Mouse (Mus musculus): ENCODE results near the gene Pga5. TPM values are rescaled to one million over a fixed set of nuclear protein-coding genes. Genes with fewer than 3 reads are reported as not detected.

The Pga5 gene
- not detected for total RNA-seq (2021)

GRCm38 (mm10) chr19:10677915-10678771 is at the start of gene Pga5:
Gene Pga5 (minus strand): TSS chr19:10678071.
- intact Hi-C loops (cut with DNase I): loop anchor here (2.0 kb wide), 1 partner anchor 31 kb away; no protein-coding TSS in a partner anchor
- DNase-seq (ENCODE audit: extremely low spot score in 1 of 2, low spot score in 2 of 2): peak; percentile 72 to 87

- DNase-seq (ENCODE audit: extremely low spot score in 1 of 2, low spot score in 2 of 2): no peak
- intact Hi-C loops (cut with DNase I): no loop called here
Observed at GRCm38 (mm10) chr19:10724629-10725363, 46.9 kb upstream of the Pga5 start.

GRCm38 (mm10) chr19:10723649-10724048 is 45.8 kb upstream of the Pga5 start:
- intact Hi-C loops (cut with DNase I): no loop called here
- DNase-seq (ENCODE audit: extremely low spot score in 1 of 2, low spot score in 2 of 2): no peak

- intact Hi-C loops (cut with DNase I): no loop called here
Observed at GRCm38 (mm10) chr19:10723084-10723483, 45.2 kb upstream of the Pga5 start.

GRCm38 (mm10) chr19:10721064-10721463 is 43.2 kb upstream of the Pga5 start:
- intact Hi-C loops (cut with DNase I): no loop called here
- no peak for DNase-seq (ENCODE audit: extremely low spot score in 1 of 2, low spot score in 2 of 2)

More at GRCm38 (mm10) chr19:10723084-10723483, 45.2 kb upstream of the Pga5 start:
- DNase-seq (ENCODE audit: extremely low spot score in 1 of 2, low spot score in 2 of 2): no peak

GRCm38 (mm10) chr19:10720524-10720923 is 42.7 kb upstream of the Pga5 start:
- no peak for DNase-seq (ENCODE audit: extremely low spot score in 1 of 2, low spot score in 2 of 2)
- intact Hi-C loops (cut with DNase I): no loop called here

- intact Hi-C loops (cut with DNase I): loop anchor here (10.0 kb wide), 1 partner anchor 95 kb away; no protein-coding TSS in a partner anchor
- no peak for DNase-seq (ENCODE audit: extremely low spot score in 1 of 2, low spot score in 2 of 2)
Observed at GRCm38 (mm10) chr19:10719751-10720150, 41.9 kb upstream of the Pga5 start.

- peak; percentile 43 to 71 for DNase-seq (ENCODE audit: extremely low spot score in 1 of 2, low spot score in 2 of 2)
- intact Hi-C loops (cut with DNase I): loop anchor here (10.0 kb wide), 1 partner anchor 96 kb away; no protein-coding TSS in a partner anchor
Observed at GRCm38 (mm10) chr19:10718251-10718775, 40.4 kb upstream of the Pga5 start.

- intact Hi-C loops (cut with DNase I): loop anchor here (10.0 kb wide), 1 partner anchor 99 kb away; no protein-coding TSS in a partner anchor
- no peak for DNase-seq (ENCODE audit: extremely low spot score in 1 of 2, low spot score in 2 of 2)
Observed at GRCm38 (mm10) chr19:10715476-10715875, 37.6 kb upstream of the Pga5 start.

- intact Hi-C loops (cut with DNase I): loop anchor here (5.0 to 10.0 kb wide), 3 partner anchors 100 to 167 kb away; partner anchors contain the start of genes Tmem109 and Tmem132a
- peak; percentile 76 to 83 for DNase-seq (ENCODE audit: extremely low spot score in 1 of 2, low spot score in 2 of 2)
Observed at GRCm38 (mm10) chr19:10714682-10715475, 37.0 kb upstream of the Pga5 start.

GRCm38 (mm10) chr19:10714168-10714567 is 36.3 kb upstream of the Pga5 start:
- intact Hi-C loops (cut with DNase I): loop anchor here (5.0 to 10.0 kb wide), 3 partner anchors 101 to 168 kb away; partner anchors contain the start of genes Tmem109 and Tmem132a
- DNase-seq (ENCODE audit: extremely low spot score in 1 of 2, low spot score in 2 of 2): no peak

- no peak for DNase-seq (ENCODE audit: extremely low spot score in 1 of 2, low spot score in 2 of 2)
- intact Hi-C loops (cut with DNase I): loop anchor here (5.0 to 10.0 kb wide), 3 partner anchors 101 to 169 kb away; partner anchors contain the start of genes Tmem109 and Tmem132a
Observed at GRCm38 (mm10) chr19:10713551-10713950, 35.7 kb upstream of the Pga5 start.

- intact Hi-C loops (cut with DNase I): loop anchor here (5.0 to 10.0 kb wide), 3 partner anchors 102 to 170 kb away; partner anchors contain the start of genes Tmem109 and Tmem132a
Observed at GRCm38 (mm10) chr19:10712646-10713045, 34.8 kb upstream of the Pga5 start.

GRCm38 (mm10) chr19:10712194-10712593 is 34.3 kb upstream of the Pga5 start:
- intact Hi-C loops (cut with DNase I): loop anchor here (5.0 to 10.0 kb wide), 3 partner anchors 103 to 170 kb away; partner anchors contain the start of genes Tmem109 and Tmem132a
- no peak for DNase-seq (ENCODE audit: extremely low spot score in 1 of 2, low spot score in 2 of 2)

More at GRCm38 (mm10) chr19:10712646-10713045, 34.8 kb upstream of the Pga5 start:
- no peak for DNase-seq (ENCODE audit: extremely low spot score in 1 of 2, low spot score in 2 of 2)

GRCm38 (mm10) chr19:10710751-10711150 is 32.9 kb upstream of the Pga5 start:
- no peak for DNase-seq (ENCODE audit: extremely low spot score in 1 of 2, low spot score in 2 of 2)
- intact Hi-C loops (cut with DNase I): loop anchor here (5.0 to 10.0 kb wide), 3 partner anchors 104 to 172 kb away; partner anchors contain the start of genes Tmem109 and Tmem132a

GRCm38 (mm10) chr19:10710088-10710511 is 32.2 kb upstream of the Pga5 start:
- DNase-seq (ENCODE audit: extremely low spot score in 1 of 2, low spot score in 2 of 2): peak; percentile 60 to 79
- intact Hi-C loops (cut with DNase I): loop anchor here (5.0 to 10.0 kb wide), 3 partner anchors 105 to 172 kb away; partner anchors contain the start of genes Tmem109 and Tmem132a

- DNase-seq (ENCODE audit: extremely low spot score in 1 of 2, low spot score in 2 of 2): peak; percentile 96 to 97
- intact Hi-C loops (cut with DNase I): loop anchor here (2.0 to 10.0 kb wide), 4 partner anchors 31 to 173 kb away; partner anchors contain the start of genes Pga5, Tmem109 and Tmem132a
Observed at GRCm38 (mm10) chr19:10709360-10710087, 31.7 kb upstream of the Pga5 start.
